Mouse (Mus musculus): ENCODE data around the gene Tff1.

Tff1 gene

GRCm38 (mm10) chr17:31153785-31154184, 11.3 kb downstream of the Tff1 start:
- DNase-seq (ENCODE audit: low read depth): no peak

- DNase-seq (ENCODE audit: low read depth): no peak
These were observed 12.0 kb downstream of the Tff1 start for GRCm38 (mm10) chr17:31152966-31153499.

- DNase-seq (ENCODE audit: low read depth): no peak
These were observed 12.6 kb downstream of the Tff1 start for GRCm38 (mm10) chr17:31152512-31152911.

- no peak for DNase-seq (ENCODE audit: low read depth)
These were observed 19.1 kb downstream of the Tff1 start for GRCm38 (mm10) chr17:31145998-31146397.

- DNase-seq (ENCODE audit: low read depth): no peak
These were observed 20.7 kb downstream of the Tff1 start, which contains the start of gene Tff2 for GRCm38 (mm10) chr17:31144040-31145037. Gene Tff2, minus strand, starts transcription at chr17:31144282.

- no peak for DNase-seq (ENCODE audit: low read depth)
These were observed 23.0 kb downstream of the Tff1 start for GRCm38 (mm10) chr17:31142116-31142515.

- peak; percentile 84 for DNase-seq (ENCODE audit: low read depth)
These were observed 26.7 kb downstream of the Tff1 start for GRCm38 (mm10) chr17:31138398-31138797.

GRCm38 (mm10) chr17:31136821-31137220, 28.3 kb downstream of the Tff1 start:
- DNase-seq (ENCODE audit: low read depth): no peak

GRCm38 (mm10) chr17:31136291-31136690, 28.8 kb downstream of the Tff1 start:
- peak; percentile 55 for DNase-seq (ENCODE audit: low read depth)

GRCm38 (mm10) chr17:31134913-31135312, 30.2 kb downstream of the Tff1 start:
- no peak for DNase-seq (ENCODE audit: low read depth)

- no peak for DNase-seq (ENCODE audit: low read depth)
These were observed 31.3 kb downstream of the Tff1 start for GRCm38 (mm10) chr17:31133776-31134175.

GRCm38 (mm10) chr17:31131269-31131821, 33.7 kb downstream of the Tff1 start:
- no peak for DNase-seq (ENCODE audit: low read depth)

GRCm38 (mm10) chr17:31129452-31129851, 35.6 kb downstream of the Tff1 start, which contains the start of gene Tff3:
Gene Tff3, minus strand, starts transcription at chr17:31129646.
- DNase-seq (ENCODE audit: low read depth): no peak

- DNase-seq (ENCODE audit: low read depth): no peak
These were observed 36.3 kb downstream of the Tff1 start for GRCm38 (mm10) chr17:31128708-31129318.

- DNase-seq (ENCODE audit: low read depth): no peak
These were observed 39.4 kb downstream of the Tff1 start for GRCm38 (mm10) chr17:31125548-31126266.

GRCm38 (mm10) chr17:31121975-31122374, 43.1 kb downstream of the Tff1 start:
- peak; percentile 77 for DNase-seq (ENCODE audit: low read depth)

GRCm38 (mm10) chr17:31119429-31119828, 45.6 kb downstream of the Tff1 start:
- DNase-seq (ENCODE audit: low read depth): peak; percentile 91

- DNase-seq (ENCODE audit: low read depth): no peak
These were observed 47.1 kb downstream of the Tff1 start for GRCm38 (mm10) chr17:31117946-31118345.

GRCm38 (mm10) chr17:31116063-31116462, 49.0 kb downstream of the Tff1 start:
- no peak for DNase-seq (ENCODE audit: low read depth)

GRCm38 (mm10) chr17:31113191-31113856, 51.8 kb downstream of the Tff1 start:
- DNase-seq (ENCODE audit: low read depth): no peak

Data from naive thymus-derived CD4-positive, alpha-beta T cell, adult 2 months (primary cell).